Mouse (Mus musculus) thymus, postnatal 14 days (tissue): ENCODE measurements at regions not wholly inside any gene's neighbourhood (a gene's known extent, or its start where the extent isn't known, plus 50 kb on each side); places are given as distances from the start of the nearest gene placed in this dataset.
A peak's percentile ranks its signal among the peaks of the same experiment; 100 is the strongest.

Source experiments
- DNase-seq: peaks from one replicate; pipeline ENCODE4 v3.0.0; 2021

GRCm38 (mm10) chr6:67149425-67149824 lies 88.6 kb upstream of the Serbp1 start:
- no peak for DNase-seq

- no peak for DNase-seq
Measured at GRCm38 (mm10) chr6:67146708-67147107, 91.3 kb upstream of the Serbp1 start.

GRCm38 (mm10) chr6:67145969-67146368 lies 92.0 kb upstream of the Serbp1 start:
- DNase-seq: no peak

GRCm38 (mm10) chr6:67144946-67145716 lies 92.8 kb upstream of the Serbp1 start:
- DNase-seq: no peak

- peak; percentile 85 for DNase-seq
Measured at GRCm38 (mm10) chr6:67142179-67142578, 95.8 kb upstream of the Serbp1 start.

GRCm38 (mm10) chr6:67140645-67141250 lies 97.2 kb upstream of the Serbp1 start:
- no peak for DNase-seq

- DNase-seq: no peak
Measured at GRCm38 (mm10) chr6:67139012-67139375, 99.0 kb upstream of the Serbp1 start.

- peak; percentile 55 for DNase-seq
Measured at GRCm38 (mm10) chr6:67138302-67139011, 99.5 kb upstream of the Serbp1 start.

- DNase-seq: no peak
Measured at GRCm38 (mm10) chr6:67137482-67137881, 100.2 kb upstream of the Gadd45a start.

GRCm38 (mm10) chr6:67134915-67135314 lies 97.7 kb upstream of the Gadd45a start:
- DNase-seq: peak; percentile 25

GRCm38 (mm10) chr6:67130540-67131301 lies 93.5 kb upstream of the Gadd45a start:
- no peak for DNase-seq

- no peak for DNase-seq
Measured at GRCm38 (mm10) chr6:67129626-67130025, 92.4 kb upstream of the Gadd45a start.

- DNase-seq: peak; percentile 52
Measured at GRCm38 (mm10) chr6:67128503-67129463, 91.5 kb upstream of the Gadd45a start.

- DNase-seq: no peak
Measured at GRCm38 (mm10) chr6:67127727-67128126, 90.5 kb upstream of the Gadd45a start.

GRCm38 (mm10) chr6:67125715-67126312 lies 88.6 kb upstream of the Gadd45a start:
- no peak for DNase-seq

GRCm38 (mm10) chr6:67124089-67124488 lies 86.8 kb upstream of the Gadd45a start:
- no peak for DNase-seq

- no peak for DNase-seq
Measured at GRCm38 (mm10) chr6:67123071-67123470, 85.8 kb upstream of the Gadd45a start.

- no peak for DNase-seq
Measured at GRCm38 (mm10) chr6:67116306-67116705, 79.0 kb upstream of the Gadd45a start.

- peak; percentile 47 for DNase-seq
Measured at GRCm38 (mm10) chr6:67115505-67116303, 78.4 kb upstream of the Gadd45a start.

GRCm38 (mm10) chr6:67114753-67115152 lies 77.5 kb upstream of the Gadd45a start:
- no peak for DNase-seq
